Mouse (Mus musculus): Measurements from ENCODE around the gene Iqck. TPM values are rescaled to one million over a fixed set of nuclear protein-coding genes. Genes with fewer than 3 reads are reported as not detected.
A peak's percentile ranks its signal among the peaks of the same experiment; 100 is the strongest.

Iqck gene
- total and polyA plus RNA-seq, 3 experiments: 0.39 to 0.68 (median 0.62) TPM

GRCm38 (mm10) chr7:118865362-118865761 lies 9.8 kb downstream of the Iqck start:
- no peak overlapping the region for H3K4me3 ChIP-seq (replicated peaks in 1 of 3; ENCODE audit: low read depth in 2 of 3, low read length in 2 of 3, poor library complexity in 1 of 3)
- no peaks in the 10 kb centered on the region for H3K27me3 ChIP-seq (replicated peaks)
- no peaks in the 10 kb centered on the region for H3K9me3 ChIP-seq (replicated peaks; ENCODE audit: low read length)
- no peaks in the 10 kb centered on the region for H3K79me2 ChIP-seq (replicated peaks; ENCODE audit: control insufficient read depth, extremely low read depth, insufficient read depth, poor library complexity, severe bottlenecking)
- H3K36me3 ChIP-seq (replicated peaks in 1 of 2; ENCODE audit: control insufficient read depth in 1 of 2, insufficient read depth in 1 of 2, low read length in 1 of 2): no peaks in the 10 kb centered on the region
- no peak overlapping the region for H3K27ac ChIP-seq (ENCODE audit: insufficient read depth, low read depth)
- H3K9ac ChIP-seq (ENCODE audit: insufficient read depth, low read depth): no peak overlapping the region
- dilution Hi-C loops (cut with MboI; ENCODE audit: extremely low pct_ligation_motif_present, extremely low pct_unique_long_range_greater_than_20kb, low sequenced_read_pairs) (no loop called here), in situ Hi-C loops (cut with MboI; ENCODE audit: low pct_ligation_motif_present, low pct_unique_long_range_greater_than_20kb, low sequenced_read_pairs) (no loop called here)
- no peak for DNase-seq (ENCODE audit: extremely low read depth)
- TF ChIP-seq MXI1 (IDR thresholded peaks at IDR 0.05; ENCODE audit: low read depth, low read length) (no peak), EP300 (IDR thresholded peaks at IDR 0.05; ENCODE audit: low read length) (no peak), TBP (conservative IDR thresholded peaks at IDR 0.05; ENCODE audit: low read depth, low read length) (no peak), POLR2AphosphoS2 (IDR thresholded peaks at IDR 0.05; ENCODE audit: low read depth, low read length) (no peak), BHLHE40 (IDR thresholded peaks at IDR 0.05; ENCODE audit: low read depth, low read length) (no peak)
- H3K4me1 ChIP-seq (ENCODE audit: control insufficient read depth in 1 of 2, insufficient read depth in 2 of 2): 0 out of 4 replicates have a peak, but pooled peaks cover 0 to 2% of the 10 kb centered on the region in 2 experiments
- no peak overlapping the region for H3K4me2 ChIP-seq (ENCODE audit: insufficient read depth, low read depth, poor library complexity, severe bottlenecking)

- Histone ChIP-seq H3K79me2 (replicated peaks; ENCODE audit: control insufficient read depth, extremely low read depth, insufficient read depth, poor library complexity, severe bottlenecking) (no peaks in the 10 kb centered on the region), H3K36me3 (replicated peaks in 1 of 2; ENCODE audit: control insufficient read depth in 1 of 2, insufficient read depth in 1 of 2, low read length in 1 of 2) (no peaks in the 10 kb centered on the region), H3K9me3 (replicated peaks; ENCODE audit: low read length) (no peaks in the 10 kb centered on the region), H3K4me1 (ENCODE audit: control insufficient read depth in 1 of 2, insufficient read depth in 2 of 2) (no peaks in the 10 kb centered on the region), H3K9ac (ENCODE audit: insufficient read depth, low read depth) (no peak overlapping the region), H3K4me3 (replicated peaks in 1 of 3; ENCODE audit: low read depth in 2 of 3, low read length in 2 of 3, poor library complexity in 1 of 3) (no peak overlapping the region), H3K27me3 (replicated peaks) (no peaks in the 10 kb centered on the region), H3K27ac (ENCODE audit: insufficient read depth, low read depth) (no peak overlapping the region), H3K4me2 (ENCODE audit: insufficient read depth, low read depth, poor library complexity, severe bottlenecking) (no peak overlapping the region)
- DNase-seq (ENCODE audit: extremely low read depth): no peak
- dilution Hi-C loops (cut with MboI; ENCODE audit: extremely low pct_ligation_motif_present, extremely low pct_unique_long_range_greater_than_20kb, low sequenced_read_pairs) (no loop called here), in situ Hi-C loops (cut with MboI; ENCODE audit: low pct_ligation_motif_present, low pct_unique_long_range_greater_than_20kb, low sequenced_read_pairs) (no loop called here)
- TF ChIP-seq JUN (IDR thresholded peaks at IDR 0.05; ENCODE audit: insufficient read depth, low read depth, low read length) (no peak), CHD1 (IDR thresholded peaks at IDR 0.05; ENCODE audit: low read depth, low read length) (no peak), CTCF (conservative IDR thresholded peaks at IDR 0.05 in 1 of 2, IDR thresholded peaks at IDR 0.05 in 1 of 2; ENCODE audit: low read depth in 2 of 2, low read length in 2 of 2) (peak in 1 of 2 experiments; percentile 14; a peak in 1 of 4 replicates)
These were observed 24.0 kb downstream of the Iqck start for GRCm38 (mm10) chr7:118879466-118880029.

GRCm38 (mm10) chr7:118883957-118884356 lies 28.4 kb downstream of the Iqck start:
- Histone ChIP-seq H3K27me3 (replicated peaks) (no peaks in the 10 kb centered on the region), H3K4me1 (ENCODE audit: control insufficient read depth in 1 of 2, insufficient read depth in 2 of 2) (no peaks in the 10 kb centered on the region), H3K27ac (ENCODE audit: insufficient read depth, low read depth) (no peak overlapping the region), H3K36me3 (replicated peaks in 1 of 2; ENCODE audit: control insufficient read depth in 1 of 2, insufficient read depth in 1 of 2, low read length in 1 of 2) (no peaks in the 10 kb centered on the region), H3K9me3 (replicated peaks; ENCODE audit: low read length) (no peaks in the 10 kb centered on the region), H3K79me2 (replicated peaks; ENCODE audit: control insufficient read depth, extremely low read depth, insufficient read depth, poor library complexity, severe bottlenecking) (no peaks in the 10 kb centered on the region), H3K4me2 (ENCODE audit: insufficient read depth, low read depth, poor library complexity, severe bottlenecking) (no peak overlapping the region), H3K9ac (ENCODE audit: insufficient read depth, low read depth) (no peak overlapping the region), H3K4me3 (replicated peaks in 1 of 3; ENCODE audit: low read depth in 2 of 3, low read length in 2 of 3, poor library complexity in 1 of 3) (no peak overlapping the region)
- dilution Hi-C loops (cut with MboI; ENCODE audit: extremely low pct_ligation_motif_present, extremely low pct_unique_long_range_greater_than_20kb, low sequenced_read_pairs): no loop called here
- TF ChIP-seq TBP (conservative IDR thresholded peaks at IDR 0.05; ENCODE audit: low read depth, low read length) (no peak), SIN3A (IDR thresholded peaks at IDR 0.05; ENCODE audit: low read length) (no peak), ZMIZ1 (IDR thresholded peaks at IDR 0.05; ENCODE audit: low read depth, low read length) (no peak), PAX5 (IDR thresholded peaks at IDR 0.05; ENCODE audit: low read length) (no peak), CHD1 (IDR thresholded peaks at IDR 0.05; ENCODE audit: low read depth, low read length) (no peak), CHD2 (IDR thresholded peaks at IDR 0.05; ENCODE audit: low read length) (no peak), ELF1 (IDR thresholded peaks at IDR 0.05; ENCODE audit: low read depth, low read length) (no peak), POLR2A (IDR thresholded peaks at IDR 0.05; ENCODE audit: low read depth, low read length) (no peak), KAT2A (IDR thresholded peaks at IDR 0.05; ENCODE audit: insufficient replicate concordance, low read length) (no peak), MAFK (IDR thresholded peaks at IDR 0.05; ENCODE audit: insufficient replicate concordance, low read length) (no peak)
- DNase-seq (ENCODE audit: extremely low read depth): no peak
- in situ Hi-C loops (cut with MboI; ENCODE audit: low pct_ligation_motif_present, low pct_unique_long_range_greater_than_20kb, low sequenced_read_pairs): no loop called here
